Mouse (Mus musculus) small intestine, adult 2 months (tissue): ENCODE measurements at regions not wholly inside any gene's neighbourhood (a gene's known extent, or its start where the extent isn't known, plus 50 kb on each side); places are given as distances from the start of the nearest gene placed in this dataset.

ENCODE experiments used
- H3K27ac ChIP-seq: fragments of 200-500 bp; 2 replicates; pipeline ENCODE4 v1.5.1; 2012; ENCODE audit warnings: low read depth, low read length, control low read depth, inconsistent platforms; ENCODE audit not compliant: insufficient read depth
- H3K27me3 ChIP-seq: fragments of 200-500 bp; 2 replicates; pipeline ENCODE4 v1.6.1; 2012; ENCODE audit warnings: mild to moderate bottlenecking, moderate library complexity, low read length, inconsistent platforms; ENCODE audit not compliant: control insufficient read depth, insufficient read depth
- H3K36me3 ChIP-seq: fragments of 200-500 bp; 2 replicates; pipeline ENCODE4 v1.6.1; 2012; ENCODE audit warnings: mild to moderate bottlenecking, low read length, control low read depth, inconsistent platforms; ENCODE audit not compliant: control insufficient read depth, insufficient read depth
- H3K4me1 ChIP-seq: fragments of 200-500 bp; 2 replicates; pipeline ENCODE4 v1.6.1; 2012; ENCODE audit warnings: low read length, inconsistent platforms, mixed read lengths; ENCODE audit not compliant: control insufficient read depth, insufficient read depth, insufficient read length
- H3K4me3 ChIP-seq: fragments of 200-500 bp; 2 replicates; pipeline ENCODE4 v1.5.1; 2012; ENCODE audit warnings: low read depth, mild to moderate bottlenecking, control low read depth, inconsistent platforms, low read length, moderate library complexity
- CTCF ChIP-seq: fragments of 200-500 bp; IDR thresholded peaks from 2 replicates; pipeline ENCODE4 v1.5.1; 2012; ENCODE audit warnings: low read depth, mild to moderate bottlenecking, control low read depth, inconsistent platforms, low read length, moderate library complexity, mixed read lengths; ENCODE audit not compliant: insufficient replicate concordance, insufficient read length; ENCODE audit errors: extremely low read depth
- POLR2A ChIP-seq: fragments of 200-500 bp; IDR thresholded peaks from 2 replicates; pipeline ENCODE4 v1.6.1; 2012; ENCODE audit warnings: low read depth, mild to moderate bottlenecking, control low read depth, inconsistent platforms, low read length, moderate library complexity
- WGBS: fragments of 180-500 bp; shearing (Covaris S2); methylation state at CpG from one replicate; pipeline ENCODE4 v1.1.7; 2018; 5-methylcytosine and 5-hydroxymethylcytosine counted together

GRCm38 (mm10) chr6:117788580-117789540 lies 52.1 kb upstream of the Zfp637 start:
- Histone ChIP-seq H3K4me1 (no peaks in the 10 kb centered on the region; the same call in 1 of the 2 replicates), H3K36me3 (no peaks in the 10 kb centered on the region), H3K27ac (no peak overlapping the region), H3K4me3 (no peak overlapping the region), H3K27me3 (no peaks in the 10 kb centered on the region)
- no peak for TF ChIP-seq POLR2A
- TF ChIP-seq CTCF: no peak
- 65% methylated on average over 12 of the region's 12 CpGs for WGBS

DNA sequence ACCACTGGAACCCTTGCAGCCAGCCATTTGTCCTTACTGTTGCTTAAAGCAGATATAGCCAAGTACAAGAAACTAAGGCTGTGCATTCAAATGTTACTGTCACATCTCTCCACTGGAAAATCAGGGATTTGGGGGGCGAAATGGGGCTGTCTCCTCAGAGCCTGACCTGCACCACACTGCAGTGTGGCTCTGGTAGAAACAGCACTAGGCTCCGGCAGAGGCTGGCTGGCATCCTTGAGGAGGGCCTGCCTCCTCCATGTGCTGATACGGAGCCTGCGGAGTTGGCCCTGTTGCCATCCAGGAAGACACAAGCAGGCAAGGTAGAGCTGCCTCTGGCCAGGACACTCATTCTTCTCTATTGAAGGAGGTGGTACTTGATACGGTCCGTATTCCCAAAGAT lies 50.4 kb upstream of the Zfp637 start:
- Histone ChIP-seq H3K27ac (no peak overlapping the region), H3K4me1 (no peaks in the 10 kb centered on the region; the same call in 1 of the 2 replicates), H3K27me3 (no peaks in the 10 kb centered on the region), H3K36me3 (no peaks in the 10 kb centered on the region), H3K4me3 (no peak overlapping the region)
- WGBS: 89% methylated on average over 6 of the region's 6 CpGs
- no peak for TF ChIP-seq POLR2A
- TF ChIP-seq CTCF: no peak
